Mouse (Mus musculus) CD4-positive helper T cell, adult 2 months (primary cell): ENCODE data around the gene Rhbdl2.

Experiments used
- DNase-seq: peaks from one replicate; pipeline ENCODE4 v3.0.0-alpha.2; 2012; ENCODE audit warnings: low read depth, missing footprints, low spot score

Gene Rhbdl2

GRCm38 (mm10) chr4:123814030-123814501 lies 26.4 kb downstream of the Rhbdl2 start:
- no peak for DNase-seq

- no peak for DNase-seq
Observed at GRCm38 (mm10) chr4:123819093-123819610, 31.5 kb downstream of the Rhbdl2 start.

GRCm38 (mm10) chr4:123842126-123842525 lies 54.5 kb downstream of the Rhbdl2 start:
- DNase-seq: no peak

- no peak for DNase-seq
Observed at GRCm38 (mm10) chr4:123856888-123857287, 69.2 kb downstream of the Rhbdl2 start.

- no peak for DNase-seq
Observed at GRCm38 (mm10) chr4:123858090-123858489, 70.4 kb downstream of the Rhbdl2 start.

GRCm38 (mm10) chr4:123859379-123859778 lies 71.7 kb downstream of the Rhbdl2 start, which contains the start of gene 4933427I04Rik:
Gene 4933427I04Rik, plus strand, starts transcription at chr4:123859679.
- DNase-seq: no peak

GRCm38 (mm10) chr4:123859803-123860202 lies 72.1 kb downstream of the Rhbdl2 start:
- no peak for DNase-seq

- DNase-seq: no peak
Observed at GRCm38 (mm10) chr4:123860621-123861020, 72.9 kb downstream of the Rhbdl2 start.
